Mouse (Mus musculus) CD4-positive helper T cell, adult 2 months (primary cell): Measurements from ENCODE around the gene Trim29.

Experiments
- DNase-seq: peaks from one replicate; pipeline ENCODE4 v3.0.0-alpha.2; 2012; ENCODE audit warnings: low read depth, missing footprints, low spot score

Gene Trim29

DNA sequence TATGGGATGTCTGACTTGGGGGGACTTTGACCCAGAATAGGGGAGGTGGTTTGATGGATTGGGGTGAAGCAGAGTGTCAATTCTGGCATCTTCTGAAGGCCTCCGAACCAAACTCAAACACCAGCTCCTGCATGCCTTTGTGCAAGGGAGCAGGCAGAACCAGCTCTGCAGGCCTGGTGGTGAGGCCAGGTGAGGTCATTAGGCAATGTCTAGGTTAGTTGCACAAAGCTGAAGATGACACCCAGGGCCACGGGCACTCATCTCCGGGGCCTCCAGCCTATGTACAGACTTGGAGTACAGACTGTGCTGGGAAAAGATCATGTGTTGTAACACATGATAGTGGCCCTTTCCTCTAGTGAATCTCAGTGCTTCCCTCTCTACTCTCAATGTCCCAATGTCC, 3.2 kb downstream of the Trim29 start:
- DNase-seq = no peak

DNA sequence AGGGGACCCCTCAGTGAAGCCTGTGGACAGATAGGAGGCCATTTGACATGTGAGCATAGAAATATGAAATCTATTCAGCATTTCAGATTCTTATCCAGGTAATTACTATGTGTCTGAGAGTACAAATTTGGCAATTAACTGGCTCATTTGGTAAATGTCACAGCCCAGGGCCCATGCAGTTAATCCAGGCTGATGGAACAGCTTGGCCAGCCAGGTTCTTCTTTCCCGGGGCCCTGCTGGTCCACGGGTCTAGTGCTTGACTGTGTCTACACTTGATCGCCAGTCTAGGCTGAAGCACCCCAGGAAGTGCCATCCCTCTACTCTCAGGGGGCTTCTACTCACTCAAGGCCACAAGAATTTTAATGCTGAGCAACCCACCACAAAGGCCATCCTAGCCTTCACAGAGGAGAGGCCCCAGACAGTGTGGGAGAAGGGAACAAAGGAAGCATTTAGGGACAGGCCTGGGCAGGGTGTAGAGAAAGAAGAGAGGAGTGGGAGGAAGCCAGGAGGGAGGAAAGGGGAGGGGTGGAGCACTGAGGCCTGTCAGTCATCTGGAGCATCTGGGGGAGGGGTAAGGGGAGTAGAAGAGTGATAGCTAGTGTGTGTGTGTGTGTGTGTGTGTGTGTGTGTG, 4.8 kb downstream of the Trim29 start:
- DNase-seq = no peak

DNA sequence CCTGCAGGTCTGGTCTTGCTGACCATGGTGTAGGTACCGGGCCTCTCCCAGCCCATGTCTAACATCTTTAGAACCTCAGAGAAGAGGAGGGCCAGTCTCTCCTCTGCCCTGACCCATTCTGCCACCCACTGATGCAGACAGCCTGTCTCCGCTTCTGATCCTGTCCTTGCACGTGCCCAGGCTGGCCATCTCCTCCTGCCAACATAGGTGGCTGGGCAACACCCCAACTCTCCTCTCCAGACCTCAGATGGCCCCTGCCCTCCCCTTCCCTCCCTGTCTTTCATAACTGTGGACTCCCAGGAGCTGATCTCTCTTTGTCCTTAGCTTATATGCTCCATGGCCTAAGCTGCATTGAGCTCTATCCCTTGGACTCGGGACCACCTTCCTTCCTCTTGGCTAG, 5.8 kb downstream of the Trim29 start:
- DNase-seq = no peak

DNA sequence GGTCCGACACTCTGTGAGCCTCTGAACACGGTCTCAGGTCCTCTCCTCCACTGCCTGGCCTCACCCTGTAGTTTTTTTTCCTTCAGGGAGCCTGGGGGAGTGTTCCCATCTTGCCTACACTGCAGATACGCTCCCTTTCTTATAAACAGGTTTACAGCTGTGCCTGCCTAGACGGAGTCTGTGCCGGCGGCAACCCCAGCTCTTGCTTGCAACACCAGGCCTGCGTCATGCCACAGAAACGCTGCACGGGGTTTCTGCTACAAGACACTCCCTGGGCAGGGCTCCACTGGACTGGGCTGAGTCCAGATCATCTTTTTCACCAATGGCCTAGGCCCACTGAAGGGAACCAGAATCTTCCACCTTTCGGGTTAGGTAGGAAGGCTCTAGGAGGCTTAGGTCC, 8.0 kb downstream of the Trim29 start:
- no peak for DNase-seq

DNA sequence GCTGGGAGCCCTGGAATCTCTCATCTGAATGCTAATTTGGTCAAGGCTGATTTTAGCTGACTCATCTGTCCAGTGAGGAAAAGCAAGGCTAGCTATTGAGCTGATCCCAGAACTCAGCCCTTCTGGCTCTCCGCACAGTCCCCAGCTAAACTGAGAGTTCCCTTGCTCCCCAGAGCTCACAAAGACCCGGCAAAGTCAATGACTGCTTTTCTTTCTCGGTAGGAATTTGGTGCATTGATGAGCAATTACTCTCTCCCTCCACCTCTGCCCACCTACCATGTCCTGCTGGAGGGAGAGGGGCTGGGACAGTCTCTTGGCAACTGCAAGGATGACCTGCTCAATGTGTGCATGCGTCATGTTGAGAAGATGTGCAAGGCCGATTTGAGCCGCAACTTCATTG, 11.3 kb downstream of the Trim29 start:
- DNase-seq = no peak

DNA sequence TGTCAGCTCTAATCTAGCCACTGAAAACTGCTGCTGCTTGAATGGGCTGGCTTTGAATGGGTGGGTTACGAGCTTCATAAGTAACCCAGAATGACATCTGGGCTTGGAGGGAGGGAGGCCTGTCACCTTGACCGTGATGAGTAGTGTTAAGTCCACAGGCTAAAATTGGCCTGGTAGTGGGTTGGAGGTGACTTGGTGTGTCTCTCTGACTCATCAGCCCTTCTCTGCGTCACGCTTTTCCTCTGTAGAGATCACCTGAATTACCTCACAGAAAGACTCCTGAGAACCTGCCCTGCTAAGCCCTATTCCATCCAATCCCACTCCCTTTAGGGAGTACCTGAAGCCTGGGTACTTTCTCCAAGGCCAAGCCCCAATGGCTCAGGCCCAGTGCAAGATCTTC, 12.0 kb downstream of the Trim29 start:
- DNase-seq = no peak

DNA sequence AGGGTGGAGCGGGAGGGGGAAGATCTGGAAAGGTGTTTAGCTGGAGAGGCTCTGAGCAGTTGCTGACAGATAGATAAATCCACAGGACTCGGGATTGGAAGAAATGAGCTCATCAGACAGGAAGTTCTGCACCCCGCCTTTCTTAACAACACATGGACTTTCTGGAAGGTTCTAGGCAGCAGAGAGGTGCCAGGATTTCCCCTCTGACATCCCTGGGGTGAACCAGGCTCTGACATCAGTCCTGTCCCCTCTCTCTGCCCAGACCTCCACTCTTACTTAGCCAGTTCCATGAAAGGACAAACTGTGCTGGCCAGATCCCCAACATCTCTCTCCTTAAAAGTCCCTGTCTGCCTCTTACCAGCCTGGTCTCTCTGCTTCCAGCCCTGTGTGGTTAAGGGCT, 14.8 kb downstream of the Trim29 start:
- no peak for DNase-seq

DNA sequence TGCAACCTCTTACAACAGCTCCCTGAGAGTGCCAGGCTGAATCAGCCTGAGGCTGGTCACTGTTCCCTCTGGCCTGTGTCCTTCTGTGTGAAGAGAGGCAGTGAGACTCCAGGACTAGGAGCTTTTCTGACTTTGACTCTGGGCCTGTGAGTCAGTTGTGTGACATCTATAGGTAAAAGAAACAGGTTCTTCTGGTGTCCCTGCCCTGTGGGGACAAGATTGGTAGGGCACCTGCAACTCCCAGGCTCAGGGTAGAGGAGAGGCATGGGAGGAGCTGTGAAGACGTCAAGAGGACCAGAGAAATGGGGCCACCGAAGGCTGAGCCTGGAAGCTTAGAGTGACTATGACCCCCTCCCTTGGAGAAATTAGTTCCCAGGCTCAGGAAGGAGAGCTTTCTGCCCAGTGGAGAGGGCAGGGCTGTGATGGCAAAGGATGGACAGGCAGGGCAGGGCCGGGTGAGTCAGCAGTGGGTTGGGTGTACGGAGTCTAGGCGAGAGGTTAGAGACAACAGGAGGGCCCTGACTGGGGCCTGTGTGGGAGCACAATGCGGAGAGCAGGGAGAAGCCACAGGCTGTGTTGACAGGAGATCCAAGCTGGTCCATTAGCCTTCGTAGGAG, 15.5 kb downstream of the Trim29 start:
- DNase-seq = no peak

DNA sequence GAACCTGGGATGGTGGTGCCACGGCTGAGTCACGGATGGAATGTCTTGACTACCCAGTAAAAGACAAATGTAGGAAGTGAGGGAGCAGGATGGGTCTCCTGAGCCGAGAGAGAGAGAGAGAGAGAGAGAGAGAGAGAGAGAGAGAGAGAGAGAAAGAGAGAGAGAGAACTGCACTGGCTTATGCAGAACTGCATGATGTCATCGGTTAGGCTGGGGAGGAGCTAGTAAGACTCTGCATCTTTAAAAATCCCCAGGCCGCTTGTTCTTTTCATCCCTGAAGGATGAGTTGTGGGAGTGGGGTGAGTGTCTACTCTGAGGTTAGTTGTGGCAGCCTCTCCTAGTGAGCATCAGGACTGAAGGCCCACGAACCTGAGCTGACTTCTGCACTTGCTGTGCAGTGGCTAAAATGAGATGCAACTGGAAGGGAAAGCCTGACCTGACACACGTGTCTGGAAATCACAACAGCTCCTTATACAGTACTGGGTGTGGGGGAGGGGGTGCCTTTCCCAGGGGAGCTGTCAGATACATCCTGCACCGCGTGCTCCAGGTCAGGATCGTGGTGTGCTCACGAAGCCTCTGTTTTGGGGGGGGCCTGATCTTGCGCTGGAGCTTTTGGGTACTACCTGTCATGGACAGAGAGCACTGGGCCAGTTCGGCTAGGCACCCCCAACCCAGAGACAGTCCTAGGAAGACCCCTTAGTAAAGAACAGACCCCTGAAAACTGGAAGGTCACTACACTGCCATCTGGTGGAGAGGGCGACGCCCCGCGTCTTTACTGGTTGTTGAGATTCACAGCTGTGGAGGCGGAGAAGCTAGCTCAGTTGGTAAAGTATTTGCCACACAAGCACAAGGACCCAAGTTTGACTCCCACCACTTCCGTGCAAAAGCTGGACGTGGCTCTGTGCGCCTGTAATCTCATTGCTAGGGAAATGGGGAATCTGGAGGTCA, 16.8 kb downstream of the Trim29 start:
- no peak for DNase-seq

DNA sequence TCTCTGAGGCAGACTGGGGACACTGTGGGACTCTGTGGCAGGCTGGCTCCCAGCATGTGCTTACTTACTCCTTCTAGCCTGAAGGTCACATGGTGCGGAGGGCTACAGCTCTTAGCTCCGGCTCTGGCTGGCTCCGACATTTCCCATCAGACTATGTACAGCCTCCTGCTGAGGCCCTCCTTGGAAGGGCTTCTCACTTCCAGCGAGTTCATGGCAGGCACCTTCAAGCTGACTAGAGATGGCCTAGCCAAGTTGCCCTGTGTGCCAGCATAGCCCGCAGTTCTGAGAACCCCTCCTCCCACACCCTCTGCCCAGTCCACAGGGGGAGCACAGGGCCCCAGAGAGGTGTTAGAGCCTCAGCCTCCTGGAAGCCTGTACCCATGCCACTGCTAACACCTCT, 19.8 kb downstream of the Trim29 start:
- no peak for DNase-seq

DNA sequence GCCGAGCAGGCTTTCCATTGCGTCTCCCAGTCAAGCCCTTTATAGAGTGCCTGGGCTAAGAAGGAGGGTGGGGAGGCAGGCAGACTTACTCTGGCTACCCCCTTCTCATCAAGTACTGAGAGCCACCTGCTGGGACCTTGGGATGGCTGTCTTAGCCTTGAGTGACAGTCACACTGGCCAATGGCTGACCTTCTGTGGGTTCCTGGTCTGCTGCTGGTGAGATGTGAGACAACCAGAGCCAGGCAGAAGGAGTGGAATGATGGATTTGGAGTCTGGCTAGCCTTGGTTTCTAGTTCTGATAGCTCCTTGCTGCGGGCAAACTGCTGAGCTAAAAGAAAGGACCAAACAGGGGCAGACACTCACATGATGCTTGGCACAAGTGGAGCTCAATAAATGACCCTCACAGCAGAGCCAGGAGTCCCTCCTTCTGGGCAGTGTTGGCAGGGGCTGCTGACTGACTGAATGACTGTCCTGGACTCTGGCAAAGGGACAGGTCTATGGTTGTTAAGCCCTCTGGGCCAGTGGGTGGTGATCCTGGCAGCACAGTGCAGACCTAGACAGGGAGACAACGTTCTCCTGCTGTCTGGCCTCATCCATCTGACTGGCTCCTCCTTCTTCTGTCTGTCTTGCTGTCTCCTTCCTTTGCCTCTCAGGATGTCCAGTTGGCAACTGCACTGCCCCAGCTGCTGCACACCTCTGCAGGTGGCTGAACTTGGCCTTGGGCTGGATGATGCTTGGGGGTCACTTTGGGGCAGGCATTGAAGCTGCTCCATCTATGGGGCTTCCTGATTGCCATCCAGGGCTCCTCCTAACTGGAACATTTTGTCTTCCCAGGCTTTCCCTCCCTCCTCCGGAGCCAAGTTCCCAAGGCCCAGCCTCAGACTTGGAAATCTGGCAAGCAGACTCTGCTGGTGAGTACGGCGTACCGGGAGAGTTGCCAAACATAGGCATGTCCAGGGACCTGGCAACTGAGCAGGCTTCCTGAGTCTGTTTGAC, 21.1 kb downstream of the Trim29 start:
- no peak for DNase-seq

DNA sequence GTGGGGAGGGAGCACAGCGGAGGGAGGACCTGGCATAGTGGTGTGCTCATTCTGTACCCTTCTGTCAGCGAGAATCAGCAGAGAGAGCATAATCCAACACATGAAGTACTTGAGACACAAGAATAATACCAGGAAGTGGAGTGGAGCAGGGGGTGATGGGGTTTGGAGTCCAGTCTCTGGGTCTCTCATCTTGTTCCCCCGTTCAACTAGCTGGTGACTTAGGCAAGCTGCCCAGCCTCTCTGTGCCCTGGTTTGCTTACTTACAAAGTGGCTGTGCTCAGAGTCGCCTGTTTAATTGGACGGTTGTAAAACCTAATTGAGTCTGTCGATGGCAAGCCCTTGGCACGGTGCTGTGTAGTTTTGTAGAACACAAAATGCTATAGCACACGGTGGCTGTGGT, 23.8 kb downstream of the Trim29 start:
- no peak for DNase-seq

DNA sequence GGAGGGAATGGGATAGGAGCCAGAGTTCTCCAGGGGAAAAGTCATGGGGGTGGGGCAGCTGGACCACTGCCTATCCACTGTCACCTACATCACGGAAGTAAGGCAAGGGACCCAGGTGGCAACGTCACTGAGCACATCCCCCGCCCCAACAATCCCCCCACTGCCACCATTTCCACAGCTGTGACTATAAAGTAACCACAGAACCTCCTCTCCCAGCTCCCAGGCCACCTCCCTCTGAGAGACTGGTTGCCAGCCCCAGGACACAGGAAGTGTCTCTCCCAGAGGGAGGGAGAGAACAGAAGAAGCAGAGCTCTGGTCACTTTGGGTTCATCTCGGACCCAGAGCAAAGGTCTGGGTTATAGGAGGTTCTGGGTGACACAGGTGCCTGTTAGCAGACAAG, 27.0 kb downstream of the Trim29 start:
- no peak for DNase-seq

DNA sequence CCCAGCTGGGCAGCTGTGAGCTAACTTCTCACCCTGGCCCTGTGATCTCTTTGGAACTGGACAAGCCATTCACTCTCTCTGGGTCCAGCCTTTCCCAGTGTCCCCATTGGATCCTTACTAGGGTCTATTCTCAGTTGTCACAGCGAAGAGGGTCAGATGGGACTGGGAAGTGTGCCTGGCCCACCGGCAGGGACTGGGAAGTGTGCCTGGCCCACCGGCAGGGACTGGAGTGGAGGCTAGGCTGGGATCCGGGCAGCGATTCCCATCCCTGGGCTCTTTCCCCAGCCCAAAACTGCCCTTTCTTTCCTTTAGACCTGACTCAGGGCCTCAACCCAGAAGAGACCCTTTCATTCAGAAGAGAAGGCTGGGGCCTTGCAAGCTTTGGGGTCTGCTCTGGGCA, 27.4 kb downstream of the Trim29 start:
- no peak for DNase-seq

DNA sequence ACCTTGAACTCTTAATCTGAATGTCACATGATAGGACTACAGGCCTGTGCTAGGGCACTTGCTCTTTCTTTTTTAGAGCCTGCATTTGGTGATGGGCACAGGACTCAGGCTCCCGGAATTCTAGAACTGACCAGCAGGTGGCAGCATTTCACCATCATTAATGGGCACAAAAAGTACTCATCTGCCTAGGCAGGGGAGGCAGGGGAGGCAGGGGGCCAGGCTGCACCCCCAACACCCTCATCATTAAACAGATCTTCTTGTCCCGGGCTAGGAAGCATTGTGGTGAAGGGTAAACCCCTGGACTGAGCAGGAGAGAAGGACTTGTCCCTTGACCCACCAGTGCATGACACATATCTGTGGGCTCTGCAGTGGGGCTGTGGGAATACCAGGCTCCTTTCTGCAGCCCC, 29.0 kb downstream of the Trim29 start:
- peak; percentile 40 for DNase-seq

DNA sequence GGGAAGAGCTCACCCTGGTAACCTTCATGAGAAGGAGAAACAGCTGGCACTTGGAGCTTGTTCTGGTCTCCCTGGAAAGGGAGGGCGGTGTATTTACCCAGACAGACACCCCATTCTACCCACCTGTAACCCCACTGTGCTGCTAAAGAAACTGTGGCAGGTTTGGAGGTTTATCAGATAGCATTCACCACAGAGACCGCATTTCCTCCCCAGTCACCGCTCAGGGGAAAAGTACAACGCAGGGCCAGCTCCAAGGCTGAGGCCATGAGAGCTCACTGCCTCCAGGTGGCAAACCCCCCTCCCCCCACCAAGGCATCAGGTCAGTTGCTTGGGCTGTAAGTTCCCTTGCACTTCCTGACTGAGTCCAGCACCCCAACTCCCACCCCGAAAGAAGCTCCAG, 39.4 kb downstream of the Trim29 start:
- no peak for DNase-seq

DNA sequence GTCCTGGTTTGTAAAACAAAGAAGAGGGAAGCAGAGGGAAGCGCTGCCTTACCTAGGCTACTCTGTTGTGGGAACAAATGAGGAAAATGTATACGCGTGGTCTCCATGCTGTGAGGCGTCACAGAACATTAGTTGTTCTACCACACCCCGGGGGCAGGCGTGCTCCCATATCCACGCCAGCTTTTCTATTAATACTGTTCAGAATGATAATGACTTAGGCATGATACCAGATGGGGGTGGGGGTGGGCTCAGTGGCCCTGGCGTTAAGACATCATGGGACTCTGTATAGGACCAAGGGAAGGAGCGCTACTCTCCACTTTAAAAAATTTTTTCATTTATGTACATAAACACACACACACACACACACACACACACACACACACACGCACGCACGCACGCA, 40.4 kb downstream of the Trim29 start:
- DNase-seq = no peak

DNA sequence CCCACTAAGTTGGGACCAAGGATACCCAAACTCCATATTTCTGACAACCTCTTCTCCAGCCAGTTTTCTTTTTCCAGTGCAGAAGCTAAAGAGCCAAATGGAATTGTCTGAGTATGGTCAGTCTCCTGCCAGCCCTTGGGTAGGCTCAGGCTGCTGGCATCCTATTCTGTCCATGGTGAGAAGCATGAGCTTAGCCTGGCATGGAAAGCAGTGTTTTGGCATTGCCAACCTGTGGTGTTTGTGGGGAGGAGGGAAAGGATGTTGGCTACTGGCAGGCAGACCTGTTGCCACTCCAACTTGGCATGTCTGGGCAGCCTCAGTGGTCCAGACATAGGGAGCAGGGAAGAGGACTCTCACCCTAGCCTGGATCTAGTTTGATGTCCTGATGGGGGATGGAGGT, 46.4 kb downstream of the Trim29 start:
- no peak for DNase-seq

DNA sequence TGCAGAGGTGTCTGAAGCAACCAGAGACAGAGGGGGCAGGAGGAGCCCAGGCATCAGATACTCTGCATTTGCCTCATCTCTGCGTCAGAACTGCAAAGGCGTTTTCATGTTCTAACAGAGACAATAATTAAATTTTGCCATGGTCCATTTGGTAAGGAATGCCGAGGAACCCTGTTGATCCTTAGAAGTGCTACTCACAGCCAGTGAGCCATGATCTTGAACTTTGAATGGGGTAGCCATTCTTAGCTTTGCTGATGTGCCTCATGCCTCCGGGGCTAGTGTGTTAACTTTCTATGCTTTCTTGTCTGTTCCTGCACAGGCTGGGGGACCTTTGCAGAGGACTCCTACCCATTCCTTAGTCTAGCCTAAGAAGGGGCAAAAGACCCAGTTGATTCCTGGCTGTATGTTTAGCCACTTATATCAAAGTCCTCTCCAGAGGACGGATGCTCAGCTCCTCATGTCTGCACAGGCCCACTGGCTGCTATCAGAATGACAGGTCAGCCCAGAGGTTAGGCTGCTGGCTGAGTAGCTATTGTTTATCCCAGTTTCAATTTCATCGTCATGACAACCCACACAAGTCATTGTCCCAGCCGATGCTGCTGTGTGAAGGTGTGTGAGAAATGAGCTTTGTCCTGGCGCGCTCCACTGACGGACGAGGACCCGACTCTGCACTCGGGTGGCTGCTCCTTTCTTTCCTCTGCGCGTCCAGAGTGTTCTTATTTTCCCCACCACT, 48.1 kb downstream of the Trim29 start:
- no peak for DNase-seq

DNA sequence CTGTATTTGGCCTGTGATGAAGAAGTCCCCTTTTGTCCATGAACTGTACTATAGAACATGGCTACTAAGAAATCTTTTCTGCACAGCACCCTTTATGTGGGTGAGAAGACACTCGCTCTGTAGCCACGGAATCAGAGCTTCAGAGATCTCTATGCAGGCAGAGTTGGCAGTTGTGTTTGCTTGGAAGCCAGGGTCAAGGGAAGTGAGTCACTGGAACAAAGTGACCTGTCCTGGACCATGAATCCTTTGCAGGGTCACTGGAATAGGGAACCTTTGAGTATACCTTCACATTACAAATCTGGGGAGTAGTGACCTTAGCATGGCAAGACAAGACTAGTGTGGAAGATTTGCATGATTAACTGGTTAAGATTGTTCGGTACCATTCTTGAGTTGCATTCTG, 58.1 kb downstream of the Trim29 start:
- DNase-seq = no peak

DNA sequence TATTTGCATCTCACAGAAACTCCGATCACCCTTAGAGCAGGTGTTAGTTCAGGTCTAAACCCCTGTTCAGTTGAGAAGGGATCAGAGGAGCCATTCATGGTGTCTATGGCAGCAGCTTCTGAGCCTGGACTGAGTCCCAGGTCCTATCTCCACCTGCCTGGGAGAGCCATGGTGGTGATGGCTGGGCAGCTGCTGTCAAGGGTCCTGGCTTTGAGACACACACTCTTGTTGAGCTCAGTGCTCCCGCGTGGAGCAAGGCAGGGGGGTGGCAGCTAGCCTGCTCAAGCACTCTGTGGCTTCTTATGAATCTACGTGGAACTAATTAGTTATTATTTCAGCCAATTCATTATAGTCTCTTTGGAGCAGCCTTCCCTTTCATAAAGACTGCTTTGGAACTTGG, 73.2 kb downstream of the Trim29 start:
- no peak for DNase-seq
